Mouse (Mus musculus) liver, embryonic 14.5 days (tissue): ENCODE data around the gene Bmp6. TPM values are rescaled to one million over a fixed set of nuclear protein-coding genes. Genes with fewer than 3 reads are reported as not detected.

ENCODE experiments used
- ATAC-seq: fragments of 200-750 bp; cut with Nextera tagmentation; 2 replicates; pipeline ENCODE4 v1.8.0; 2017; ENCODE audit warnings: moderate number of reproducible peaks, mild to moderate bottlenecking, moderate library complexity; ENCODE audit not compliant: insufficient read depth
- DNase-seq, 3 experiments: peaks; one replicate each; pipeline ENCODE4 v3.0.0-alpha.2; 2012 to 2013; ENCODE audit warnings: low read depth in 3 of 3, low spot score in 3 of 3
- H3K27ac ChIP-seq: fragments of 300-500 bp; sonication (generic); 2 replicates; pipeline ENCODE4 v1.5.1; 2014; ENCODE audit warnings: moderate library complexity, mild to moderate bottlenecking, control low read depth, inconsistent platforms
- H3K27me3 ChIP-seq: fragments of 300-500 bp; sonication (generic); 2 replicates; pipeline ENCODE4 v1.6.1; 2014; ENCODE audit warnings: mild to moderate bottlenecking, low read length, moderate library complexity; ENCODE audit not compliant: control insufficient read depth, insufficient read depth
- H3K36me3 ChIP-seq: fragments of 300-500 bp; sonication (generic); replicated peaks from 2 replicates; pipeline ENCODE4 v1.6.1; 2014; ENCODE audit warnings: low read depth; ENCODE audit not compliant: control insufficient read depth, insufficient read depth
- H3K4me1 ChIP-seq, 2 experiments: fragments of 200-500 bp in 1 of 2; fragments of 300-500 bp in 1 of 2; sonication (generic) in 1 of 2; replicated peaks; 2 replicates each; pipeline ENCODE4 v1.6.1; 2012 to 2014; ENCODE audit warnings: antibody characterized with exemption in 1 of 2, inconsistent platforms in 1 of 2, low read length in 1 of 2; ENCODE audit not compliant: control insufficient read depth in 2 of 2, insufficient read depth in 2 of 2
- H3K4me2 ChIP-seq: fragments of 300-500 bp; sonication (generic); 2 replicates; pipeline ENCODE4 v1.6.1; 2014; ENCODE audit warnings: low read depth, mild to moderate bottlenecking, control low read depth, moderate library complexity
- H3K4me3 ChIP-seq, 2 experiments: fragments of 200-500 bp in 1 of 2; fragments of 300-500 bp in 1 of 2; sonication (generic) in 1 of 2; 2 replicates each; pipeline ENCODE4 v1.5.1; 2012 to 2014; ENCODE audit warnings: low read depth in 2 of 2, low read length in 2 of 2, mild to moderate bottlenecking in 2 of 2, control low read depth in 1 of 2, inconsistent platforms in 1 of 2, moderate library complexity in 1 of 2; ENCODE audit not compliant: insufficient read depth in 1 of 2
- H3K9ac ChIP-seq: fragments of 300-500 bp; sonication (generic); replicated peaks from 2 replicates; pipeline ENCODE4 v1.6.1; 2014; ENCODE audit warnings: mild to moderate bottlenecking, control low read depth, moderate library complexity
- H3K9me3 ChIP-seq: fragments of 300-500 bp; sonication (generic); 2 replicates; pipeline ENCODE4 v1.6.1; 2016; ENCODE audit warnings: low read length, mixed read lengths; ENCODE audit not compliant: control insufficient read depth
- CTCF ChIP-seq: IDR thresholded peaks from 2 replicates; pipeline ENCODE4 v1.5.1; 2016; ENCODE audit warnings: antibody characterized with exemption, low read depth, control low read depth
- EP300 ChIP-seq: IDR thresholded peaks from 2 replicates; pipeline ENCODE4 v1.6.1; 2016; ENCODE audit warnings: antibody characterized with exemption, low read depth
- WGBS: fragments of 180-500 bp; shearing (Covaris S2); extraction: QIAGEN DNeasy Blood & Tissue Kit; methylation state at CpG from one replicate; pipeline ENCODE4 v1.1.7; 2014; ENCODE audit not compliant: insufficient replicate concordance; 5-methylcytosine and 5-hydroxymethylcytosine counted together
- polyA plus RNA-seq, 2 experiments: library from polyadenylated mRNA; depleted of rRNA in 1 of 2; stranded (reverse) in 1 of 2; unstranded in 1 of 2; fragments of >200 nt; fragmentation: Nextera tagmentation in 1 of 2; extraction: Ambion mirVana in 1 of 2; gene quantifications; 2 replicates each; pipeline versions ENCODE4 v1.2.1 to v1.2.3; 2012 to 2014

Bmp6 gene
- polyA plus RNA-seq, 2 experiments, result 0.19 to 0.39 TPM

- peaks cover 0 to 3% of the 10 kb centered on the region in 2 experiments; a peak in 1 of 4 replicates for H3K4me1 ChIP-seq
- H3K4me3 ChIP-seq, result no peak overlapping the region
- H3K27ac ChIP-seq, result no peak overlapping the region
- DNase-seq, result no peak
- H3K27me3 ChIP-seq, result no peaks in the 10 kb centered on the region
- no peaks in the 10 kb centered on the region for H3K9me3 ChIP-seq
- 27% methylated on average over 6 of the region's 6 CpGs for WGBS
- TF ChIP-seq EP300 (no peak), CTCF (no peak)
- no peaks in the 10 kb centered on the region for H3K36me3 ChIP-seq
- no peak overlapping the region for H3K4me2 ChIP-seq
- no peak for ATAC-seq
- H3K9ac ChIP-seq, result no peak overlapping the region
Observed at GRCm38 (mm10) chr13:38534016-38534415, 189.1 kb downstream of the Bmp6 start.

GRCm38 (mm10) chr13:38534731-38535130 is 189.8 kb downstream of the Bmp6 start:
- no peaks in the 10 kb centered on the region for H3K9me3 ChIP-seq
- H3K36me3 ChIP-seq, result no peaks in the 10 kb centered on the region
- H3K4me2 ChIP-seq, result no peak overlapping the region
- no peak overlapping the region for H3K27ac ChIP-seq
- no peak overlapping the region for H3K9ac ChIP-seq
- TF ChIP-seq EP300 (no peak), CTCF (no peak)
- DNase-seq (no peak), ATAC-seq (no peak)
- H3K4me3 ChIP-seq, result no peak overlapping the region
- peaks cover 0 to 3% of the 10 kb centered on the region in 2 experiments; a peak in 1 of 4 replicates for H3K4me1 ChIP-seq
- H3K27me3 ChIP-seq, result no peaks in the 10 kb centered on the region
- 43% methylated on average over 6 of the region's 6 CpGs for WGBS

GRCm38 (mm10) chr13:38537521-38537920 is 192.6 kb downstream of the Bmp6 start:
- Histone ChIP-seq H3K27ac (no peak overlapping the region), H3K4me3 (no peak overlapping the region), H3K4me2 (no peak overlapping the region), H3K36me3 (no peaks in the 10 kb centered on the region), H3K4me1 (no peaks in the 10 kb centered on the region; a peak in 1 of 4 replicates), H3K9ac (no peak overlapping the region), H3K9me3 (no peaks in the 10 kb centered on the region), H3K27me3 (no peaks in the 10 kb centered on the region)
- no peak for DNase-seq
- no peak for ATAC-seq
- TF ChIP-seq EP300 (no peak), CTCF (no peak)

- Histone ChIP-seq H3K27ac (no peak overlapping the region), H3K9ac (no peak overlapping the region), H3K27me3 (no peaks in the 10 kb centered on the region), H3K4me2 (no peak overlapping the region), H3K4me3 (no peak overlapping the region), H3K9me3 (no peaks in the 10 kb centered on the region), H3K36me3 (no peaks in the 10 kb centered on the region), H3K4me1 (no peaks in the 10 kb centered on the region)
- ATAC-seq (no peak), DNase-seq (no peak)
- TF ChIP-seq EP300 (no peak), CTCF (no peak)
- WGBS, result 73% methylated on average over 7 of the region's 7 CpGs
Observed at GRCm38 (mm10) chr13:38539192-38539900, 194.4 kb downstream of the Bmp6 start.

GRCm38 (mm10) chr13:38543455-38544125 is 198.7 kb downstream of the Bmp6 start:
- no peak for ATAC-seq
- Histone ChIP-seq H3K27ac (no peak overlapping the region), H3K4me3 (no peak overlapping the region), H3K4me1 (no peaks in the 10 kb centered on the region), H3K9ac (no peak overlapping the region), H3K36me3 (no peaks in the 10 kb centered on the region), H3K9me3 (no peaks in the 10 kb centered on the region), H3K27me3 (no peaks in the 10 kb centered on the region), H3K4me2 (no peak overlapping the region)
- no peak for TF ChIP-seq CTCF
- no peak for TF ChIP-seq EP300
- WGBS, result 61% methylated on average over 8 of the region's 8 CpGs
- no peak for DNase-seq
